Mouse (Mus musculus) cerebellum, postnatal 25 days (tissue): ENCODE data around the gene Aloxe3.
A peak's percentile ranks its signal among the peaks of the same experiment; 100 is the strongest.

Experiments
- DNase-seq, 2 experiments: peaks; one replicate each; pipeline ENCODE4 v3.0.0; 2021; ENCODE audit warnings: mixed read lengths in 2 of 2

Aloxe3 gene

GRCm38 (mm10) chr11:69185031-69185430 lies 59.3 kb downstream of the Aloxe3 start:
- DNase-seq: no peak

GRCm38 (mm10) chr11:69185936-69186335 lies 60.2 kb downstream of the Aloxe3 start:
- DNase-seq: no peak

- DNase-seq: peak; percentile 60 to 74
Observed at GRCm38 (mm10) chr11:69192840-69193239, 67.1 kb downstream of the Aloxe3 start.

GRCm38 (mm10) chr11:69196766-69197165 lies 71.1 kb downstream of the Aloxe3 start:
- DNase-seq: peak in 1 of 2 experiments; percentile 69

- peak; percentile 51 to 55 for DNase-seq
Observed at GRCm38 (mm10) chr11:69197194-69197593, 71.5 kb downstream of the Aloxe3 start.

GRCm38 (mm10) chr11:69197743-69198142 lies 72.0 kb downstream of the Aloxe3 start, which contains the start of gene Alox8:
TSS of gene Alox8 (minus strand) at chr11:69197843.
- DNase-seq: peak; percentile 17 to 24
